Mouse (Mus musculus): ENCODE measurements around the gene Zgpat. TPM values are rescaled to one million over a fixed set of nuclear protein-coding genes. Genes with fewer than 3 reads are reported as not detected.

Gene Zgpat
- total and polyA plus RNA-seq, 3 experiments = 19.3 to 23.9 (median 20.9) TPM

DNA sequence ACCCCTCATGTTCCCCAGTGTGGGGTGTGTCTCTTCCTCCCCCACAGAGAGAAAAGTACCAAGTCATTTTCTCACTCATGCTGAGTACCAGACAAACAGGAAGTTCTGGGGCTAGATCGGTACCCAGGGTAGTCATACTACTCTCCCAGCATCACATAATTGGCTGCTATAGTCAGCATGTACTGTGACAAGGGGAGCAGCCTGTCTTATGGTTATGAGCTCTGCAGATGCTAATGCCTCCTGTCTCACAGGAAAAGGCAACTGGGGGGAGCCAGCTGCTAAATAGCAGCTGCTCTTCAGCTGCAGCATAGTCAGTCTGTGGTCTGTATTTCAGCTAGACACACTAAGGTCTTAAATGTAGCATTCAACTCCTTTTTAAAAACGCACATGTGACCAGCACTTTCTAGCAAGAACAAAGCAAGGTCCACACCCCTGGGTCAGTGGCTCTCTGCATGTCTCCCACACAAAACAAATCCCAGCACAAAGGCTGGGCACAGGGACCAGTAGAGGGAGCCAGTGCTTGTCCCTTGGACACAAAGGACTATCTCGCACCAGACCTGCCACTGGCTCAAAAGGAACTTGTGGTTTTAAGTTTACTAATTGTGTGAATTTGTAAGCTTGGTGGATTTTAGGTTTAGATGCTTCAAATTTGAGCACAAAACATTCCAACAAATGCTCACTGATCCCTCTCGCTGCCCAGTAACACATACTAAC lies 46.2 kb downstream of the Zgpat start:
- in situ Hi-C loops (cut with MboI; ENCODE audit: low pct_ligation_motif_present, low pct_unique_long_range_greater_than_20kb, low sequenced_read_pairs) (no loop called here), dilution Hi-C loops (cut with MboI; ENCODE audit: extremely low pct_ligation_motif_present, extremely low pct_unique_long_range_greater_than_20kb, low sequenced_read_pairs) (no loop called here)
- no peak overlapping the region for H3K4me3 ChIP-seq (replicated peaks in 1 of 3; ENCODE audit: low read depth in 2 of 3, low read length in 2 of 3, poor library complexity in 1 of 3)
- H3K27ac ChIP-seq (ENCODE audit: insufficient read depth, low read depth) = peak overlapping the region; percentile 30
- no peak overlapping the region for H3K9ac ChIP-seq (ENCODE audit: insufficient read depth, low read depth)
- no peaks in the 10 kb centered on the region for H3K27me3 ChIP-seq (replicated peaks)
- H3K9me3 ChIP-seq (replicated peaks; ENCODE audit: low read length) = no peaks in the 10 kb centered on the region
- peak overlapping the region; percentile 86; the same call in 1 of the 2 replicates for H3K4me2 ChIP-seq (ENCODE audit: insufficient read depth, low read depth, poor library complexity, severe bottlenecking)
- peaks cover 4 to 57% of the 10 kb centered on the region in 2 experiments for H3K36me3 ChIP-seq (replicated peaks in 1 of 2; ENCODE audit: control insufficient read depth in 1 of 2, insufficient read depth in 1 of 2, low read length in 1 of 2)
- peak; percentile 79 for DNase-seq (ENCODE audit: extremely low read depth)
- TF ChIP-seq CHD1 (IDR thresholded peaks at IDR 0.05; ENCODE audit: low read depth, low read length) (no peak), MAX (IDR thresholded peaks at IDR 0.05; ENCODE audit: low read length) (peak; percentile 51; the same call in 1 of the 2 replicates), E2F4 (IDR thresholded peaks at IDR 0.05; ENCODE audit: insufficient replicate concordance, low read depth, low read length) (no peak), BHLHE40 (IDR thresholded peaks at IDR 0.05; ENCODE audit: low read depth, low read length) (peak; percentile 57), NELFE (IDR thresholded peaks at IDR 0.05; ENCODE audit: low read depth, low read length) (peak; percentile 56), NRF1 (IDR thresholded peaks at IDR 0.05; ENCODE audit: low read depth, low read length) (no peak), MAZ (IDR thresholded peaks at IDR 0.05; ENCODE audit: low read depth, low read length) (0 out of 2 replicates have a peak, but pooled peaks have one; percentile 34), JUND (conservative IDR thresholded peaks at IDR 0.05; ENCODE audit: low read depth, low read length) (peak; percentile 57), PAX5 (IDR thresholded peaks at IDR 0.05; ENCODE audit: low read length) (no peak), ZNF384 (IDR thresholded peaks at IDR 0.05; ENCODE audit: low read depth, low read length) (no peak), EP300 (IDR thresholded peaks at IDR 0.05; ENCODE audit: low read length) (peak; percentile 71), KAT2A (IDR thresholded peaks at IDR 0.05; ENCODE audit: insufficient replicate concordance, low read length) (no peak), TBP (conservative IDR thresholded peaks at IDR 0.05; ENCODE audit: low read depth, low read length) (no peak), POLR2AphosphoS2 (IDR thresholded peaks at IDR 0.05; ENCODE audit: low read depth, low read length) (no peak), RAD21 (IDR thresholded peaks at IDR 0.05; ENCODE audit: low read depth, low read length) (peak; percentile 100), CTCF (conservative IDR thresholded peaks at IDR 0.05 in 1 of 2, IDR thresholded peaks at IDR 0.05 in 1 of 2; ENCODE audit: low read depth in 2 of 2, low read length in 2 of 2) (peak; percentile 42 to 97; a peak in 2 of 4 replicates), HCFC1 (IDR thresholded peaks at IDR 0.05; ENCODE audit: low read depth, low read length) (peak; percentile 31; the same call in 1 of the 2 replicates), UBTF (IDR thresholded peaks at IDR 0.05; ENCODE audit: low read depth, low read length) (no peak), JUN (IDR thresholded peaks at IDR 0.05; ENCODE audit: insufficient read depth, low read depth, low read length) (no peak), GABPA (IDR thresholded peaks at IDR 0.05; ENCODE audit: insufficient replicate concordance, low read depth, low read length) (no peak), TCF12 (IDR thresholded peaks at IDR 0.05; ENCODE audit: low read depth, low read length) (peak; percentile 43; the same call in 1 of the 2 replicates), ZKSCAN1 (IDR thresholded peaks at IDR 0.05; ENCODE audit: borderline replicate concordance, low read depth, low read length) (no peak), MEF2A (IDR thresholded peaks at IDR 0.05; ENCODE audit: borderline replicate concordance, low read depth, low read length) (peak; percentile 49; the same call in 1 of the 2 replicates), IRF4 (IDR thresholded peaks at IDR 0.05; ENCODE audit: low read depth, low read length) (peak; percentile 77; the same call in 1 of the 2 replicates), ZMIZ1 (IDR thresholded peaks at IDR 0.05; ENCODE audit: low read depth, low read length) (no peak), MAFK (IDR thresholded peaks at IDR 0.05; ENCODE audit: insufficient replicate concordance, low read length) (no peak), MYC (IDR thresholded peaks at IDR 0.05; ENCODE audit: low read depth, low read length) (peak; percentile 42; the same call in 1 of the 2 replicates), SMC3 (IDR thresholded peaks at IDR 0.05; ENCODE audit: low read depth, low read length) (peak; percentile 94), SIN3A (IDR thresholded peaks at IDR 0.05; ENCODE audit: low read length) (peak; percentile 65), POLR2A (IDR thresholded peaks at IDR 0.05; ENCODE audit: low read depth, low read length) (no peak), CHD2 (IDR thresholded peaks at IDR 0.05; ENCODE audit: low read length) (peak; percentile 41; the same call in 1 of the 2 replicates), USF2 (conservative IDR thresholded peaks at IDR 0.05; ENCODE audit: low read depth, low read length) (no peak), ETS1 (conservative IDR thresholded peaks at IDR 0.05; ENCODE audit: low read depth, low read length) (0 out of 2 replicates have a peak, but pooled peaks have one; percentile 15), RCOR1 (conservative IDR thresholded peaks at IDR 0.05; ENCODE audit: low read depth, low read length) (peak; percentile 51; the same call in 1 of the 2 replicates), USF1 (IDR thresholded peaks at IDR 0.05; ENCODE audit: low read depth, low read length) (no peak), MXI1 (IDR thresholded peaks at IDR 0.05; ENCODE audit: low read depth, low read length) (peak; percentile 39; the same call in 1 of the 2 replicates), ELF1 (IDR thresholded peaks at IDR 0.05; ENCODE audit: low read depth, low read length) (0 out of 2 replicates have a peak, but pooled peaks have one; percentile 24), ZC3H11A (IDR thresholded peaks at IDR 0.05; ENCODE audit: low read depth, low read length) (peak; percentile 79)
- H3K79me2 ChIP-seq (replicated peaks; ENCODE audit: control insufficient read depth, extremely low read depth, insufficient read depth, poor library complexity, severe bottlenecking) = peaks cover 2% of the 10 kb centered on the region; the same call in 1 of the 2 replicates
- peaks cover 18 to 26% of the 10 kb centered on the region in 2 experiments for H3K4me1 ChIP-seq (ENCODE audit: control insufficient read depth in 1 of 2, insufficient read depth in 2 of 2)

Measured in CH12.LX (cell line).